Mouse (Mus musculus): ENCODE data around the gene Gpr65. TPM values are rescaled to one million over a fixed set of nuclear protein-coding genes. Genes with fewer than 3 reads are reported as not detected.
A peak's percentile ranks its signal among the peaks of the same experiment; 100 is the strongest.
"Not testable (repeated sequence)": the region's sequence is repeated elsewhere in the genome, so short reads cannot be mapped to it uniquely, and the experiment has no call there.

Gene Gpr65
- 10 to 100 TPM; 55.8 to 64.6 TPM for polyA plus RNA-seq (2017; shearing (Covaris generic))

DNA sequence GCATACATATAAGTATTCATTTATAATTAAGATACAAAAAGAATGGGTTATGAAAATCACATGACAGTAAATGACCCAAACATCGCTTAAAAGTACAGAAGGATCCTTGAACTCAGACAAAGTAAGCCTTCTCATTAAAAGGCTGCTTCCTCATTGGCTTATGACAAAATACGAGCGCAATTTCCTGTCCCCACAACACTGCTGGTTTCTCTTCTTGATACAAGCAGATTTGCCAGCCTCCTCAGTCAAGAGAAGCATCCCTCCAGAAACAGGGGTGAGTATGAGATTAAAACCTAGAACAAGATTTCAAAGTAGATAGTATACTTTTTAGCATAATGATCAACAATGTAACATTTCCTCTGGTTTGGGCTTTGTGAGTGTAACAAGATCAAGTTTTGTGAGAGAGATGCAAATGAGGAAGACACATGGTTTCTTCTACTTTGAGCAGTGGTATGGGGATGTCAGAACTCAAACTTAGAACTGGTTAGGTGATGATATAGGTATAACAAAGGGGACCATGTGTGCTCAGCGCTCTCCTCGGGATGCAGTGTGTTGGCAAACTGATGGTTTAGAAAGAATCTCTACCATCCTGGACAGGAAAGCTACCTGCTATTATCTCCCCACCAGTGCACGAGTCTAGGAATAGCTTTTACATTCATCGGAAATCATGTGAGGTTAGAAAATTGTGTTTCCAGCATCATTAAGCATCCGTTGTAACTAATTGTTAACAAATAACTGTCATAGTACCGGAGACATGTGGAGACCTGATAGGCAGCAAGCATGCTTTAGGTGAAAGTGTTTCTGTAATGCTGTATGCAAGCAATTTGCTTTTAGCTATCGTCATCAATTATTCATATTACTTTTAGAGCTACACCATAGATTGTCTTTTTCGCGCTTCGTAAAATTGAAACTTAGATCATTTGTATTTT, at the start of gene Gpr65:
Gpr65 (plus strand) TSS at position 195 of the 929 bp plus-strand sequence.
- ATAC-seq, result peak; percentile 60

DNA sequence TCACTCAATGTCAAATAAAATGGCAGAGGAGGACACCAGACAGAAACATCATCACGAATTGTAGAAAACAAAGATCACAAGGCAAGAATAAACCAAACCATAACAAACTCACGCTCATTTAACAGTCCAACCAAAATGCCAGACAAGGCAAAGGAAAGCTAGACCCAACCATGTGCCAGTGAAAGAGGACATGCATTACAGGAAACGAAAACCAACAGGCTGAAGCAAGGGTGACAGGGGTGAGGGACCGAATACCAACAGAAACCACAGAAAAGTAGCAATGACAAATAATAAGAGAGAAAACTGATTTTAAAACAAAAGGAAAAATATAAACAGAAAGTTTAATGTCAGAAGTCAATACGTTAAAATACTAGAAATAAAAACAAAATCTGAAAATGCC, 45.1 kb upstream of the Gpr65 start:
- ATAC-seq, result no peak

DNA sequence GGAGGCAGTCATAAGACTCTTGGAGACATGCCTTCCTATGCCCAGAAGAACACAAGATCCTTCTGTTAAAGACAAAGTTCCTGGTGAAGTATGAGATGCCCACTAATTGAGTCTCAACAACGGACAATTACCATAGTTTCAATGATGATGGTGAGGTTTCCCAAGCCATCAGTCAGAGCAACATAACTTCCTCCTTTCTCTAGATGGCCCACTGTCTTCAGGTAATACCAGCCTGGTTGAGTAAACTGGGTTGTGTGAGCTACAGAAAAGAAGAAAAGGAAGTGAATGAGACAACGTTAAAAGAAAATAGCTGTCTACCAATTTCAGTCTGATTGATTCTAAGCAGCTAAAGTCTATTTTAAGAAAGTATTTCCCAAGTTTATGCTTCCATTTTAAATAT, 41.4 kb upstream of the Gpr65 start:
- no peak for ATAC-seq

DNA sequence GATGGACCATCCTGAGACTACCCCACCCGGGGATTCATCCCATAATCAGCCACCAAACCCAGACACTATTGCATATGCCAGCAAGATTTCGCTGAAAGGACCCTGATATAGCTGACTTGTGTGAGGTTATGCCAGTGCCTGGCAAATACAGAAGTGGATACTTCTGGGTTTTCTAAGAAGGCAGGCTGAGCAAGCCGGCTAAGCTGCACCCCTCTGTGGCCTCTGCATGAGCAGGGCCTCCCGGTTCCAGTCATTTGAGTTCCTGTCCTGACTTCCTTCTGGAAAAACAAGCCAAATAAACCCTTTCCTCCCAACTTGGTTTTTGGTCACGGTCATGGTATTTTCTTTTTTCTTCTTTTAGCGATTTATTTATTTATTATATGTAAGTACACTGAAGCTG, 30.0 kb upstream of the Gpr65 start:
- ATAC-seq, result not testable (repeated sequence)

DNA sequence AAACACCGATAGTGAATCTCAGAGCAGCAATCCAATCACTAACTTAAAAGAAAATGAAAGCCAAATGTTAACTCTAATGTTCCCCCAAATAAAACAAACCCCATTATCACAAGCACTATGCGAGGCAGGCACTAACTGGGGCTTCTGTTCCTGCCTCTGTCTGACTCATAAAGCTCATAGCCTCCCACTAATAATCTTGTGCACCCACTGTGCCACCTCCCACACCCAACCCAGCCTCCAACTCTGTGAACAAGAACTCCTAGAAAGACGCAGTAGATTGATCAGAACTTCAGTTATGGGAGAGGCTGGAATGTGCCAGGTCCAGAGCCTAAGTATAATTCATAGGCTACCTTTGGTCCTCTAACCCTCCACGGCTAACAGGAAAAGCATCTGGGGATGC, 24.3 kb upstream of the Gpr65 start:
- no peak for ATAC-seq

DNA sequence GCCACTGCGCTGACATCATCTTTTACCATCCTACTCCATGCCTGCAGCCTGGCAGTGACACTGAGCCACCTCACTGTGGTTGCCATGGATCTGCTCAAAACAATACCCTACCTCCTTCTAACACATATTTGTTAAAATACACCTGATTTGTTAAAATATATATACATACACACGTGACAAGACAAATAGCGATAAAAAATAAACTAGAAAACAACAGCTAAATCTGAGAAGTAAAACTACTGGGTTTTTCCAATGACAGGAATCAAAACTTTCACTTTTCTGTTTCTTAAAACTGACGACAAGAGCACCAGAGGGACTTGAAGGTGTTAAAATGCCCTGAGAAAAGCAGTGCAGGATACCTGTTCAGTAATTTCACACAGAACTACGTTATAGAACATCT, 23.6 kb upstream of the Gpr65 start:
- no peak for ATAC-seq

DNA sequence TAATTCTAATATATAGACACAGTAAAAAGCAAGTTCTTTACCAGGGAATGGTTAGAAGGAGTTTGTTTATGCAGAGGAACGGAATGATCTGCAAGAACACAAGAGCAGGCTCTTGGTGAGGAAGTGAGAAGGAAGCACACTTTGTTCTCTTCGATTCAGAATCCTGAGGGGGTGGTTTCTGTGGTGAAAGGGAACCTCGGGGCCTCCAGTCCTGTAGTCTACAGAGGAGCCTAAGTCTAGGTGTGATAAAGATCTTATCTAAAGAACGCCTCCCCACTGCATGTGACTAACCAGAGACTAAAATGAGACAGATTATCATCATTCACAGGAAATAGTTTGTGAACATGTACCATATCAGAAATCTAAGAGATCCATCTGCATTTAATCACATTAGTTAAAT, 21.6 kb upstream of the Gpr65 start:
- ATAC-seq, result peak; percentile 96

DNA sequence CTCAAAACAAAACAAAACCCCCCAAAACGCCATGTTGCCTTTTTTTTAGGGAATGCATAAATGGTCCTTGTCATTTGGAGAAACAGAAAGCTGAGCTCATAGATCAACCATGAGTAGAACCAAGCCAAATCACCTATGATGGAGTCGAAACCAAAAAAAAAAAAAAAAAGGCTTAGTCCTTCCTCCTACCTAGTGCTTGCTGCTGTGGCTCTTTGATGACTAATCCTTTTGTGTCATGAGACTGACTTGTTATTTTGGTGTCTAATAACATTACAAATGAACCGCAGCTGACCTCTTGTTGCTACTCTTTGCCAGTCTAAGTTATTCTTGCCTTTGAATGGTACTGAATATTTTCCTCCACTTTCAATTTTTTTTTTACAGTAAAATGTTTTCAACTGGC, 18.8 kb upstream of the Gpr65 start:
- ATAC-seq, result peak; percentile 36

DNA sequence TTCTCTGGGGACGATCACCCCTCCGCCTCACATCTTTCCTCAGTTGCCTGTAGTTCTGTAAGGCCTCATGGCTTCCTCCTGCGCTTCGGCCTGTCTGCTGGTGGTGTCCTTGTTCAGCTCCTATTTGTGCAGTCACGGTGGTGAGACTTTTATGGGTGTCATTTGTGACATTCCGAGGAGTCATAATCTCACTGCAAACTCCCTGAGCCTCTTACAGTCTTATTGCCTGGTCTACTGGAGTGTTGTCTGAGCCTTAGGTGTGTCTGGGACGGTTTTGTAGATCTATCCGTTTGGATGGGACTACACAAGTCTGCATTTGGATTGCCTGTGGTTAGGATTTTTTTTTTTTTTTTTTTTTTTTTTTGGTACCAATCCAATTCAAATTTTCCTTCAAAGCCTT, 18.1 kb upstream of the Gpr65 start:
- no peak for ATAC-seq

DNA sequence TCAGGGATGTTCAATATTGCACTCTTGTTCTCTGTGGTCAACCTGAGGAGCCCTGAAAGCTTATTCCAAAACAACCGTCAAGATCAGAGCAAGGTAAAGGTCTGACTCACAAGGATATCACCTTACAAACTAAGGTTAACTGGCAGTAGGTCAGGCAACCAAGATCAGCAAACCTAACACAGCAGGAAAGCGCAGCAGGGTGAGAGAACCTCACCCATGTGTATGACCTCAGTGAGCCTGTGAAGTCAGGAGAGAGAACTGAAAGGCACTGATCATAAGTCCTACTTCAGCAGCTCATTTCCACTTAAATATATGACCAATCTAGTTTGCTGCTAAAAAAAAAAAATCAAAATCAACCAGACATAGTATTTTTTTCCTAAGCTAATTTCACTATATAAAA, 16.0 kb upstream of the Gpr65 start:
- ATAC-seq, result no peak

DNA sequence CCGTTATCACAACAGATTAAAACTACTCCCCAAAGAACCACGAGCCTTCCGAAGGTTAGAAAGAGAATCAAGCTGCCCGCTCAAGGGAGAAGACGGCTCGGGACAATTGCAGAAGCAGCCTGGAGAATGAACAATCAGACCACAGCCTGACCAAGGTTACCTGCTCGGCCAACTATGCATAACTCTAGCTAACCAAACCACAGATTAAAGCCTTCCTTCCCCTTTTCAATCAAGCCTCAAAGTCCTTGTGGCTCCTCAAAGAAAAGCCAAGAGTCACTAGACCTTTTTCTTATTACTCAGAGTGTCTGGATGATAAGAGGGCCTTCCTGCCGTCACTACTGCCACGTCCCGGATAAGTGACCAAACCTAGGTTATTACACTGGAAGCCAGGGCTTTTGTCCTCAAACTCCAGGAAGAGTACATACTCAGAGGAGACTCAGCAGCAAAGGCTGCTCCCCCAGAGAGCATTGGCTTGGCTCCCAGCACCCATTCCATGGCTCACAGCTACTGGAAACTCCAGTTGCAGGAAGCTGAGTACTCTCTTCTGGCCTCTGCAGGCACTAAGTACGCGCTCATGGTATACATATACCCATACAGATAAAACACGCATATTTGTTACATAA, 13.0 kb upstream of the Gpr65 start:
- no peak for ATAC-seq

DNA sequence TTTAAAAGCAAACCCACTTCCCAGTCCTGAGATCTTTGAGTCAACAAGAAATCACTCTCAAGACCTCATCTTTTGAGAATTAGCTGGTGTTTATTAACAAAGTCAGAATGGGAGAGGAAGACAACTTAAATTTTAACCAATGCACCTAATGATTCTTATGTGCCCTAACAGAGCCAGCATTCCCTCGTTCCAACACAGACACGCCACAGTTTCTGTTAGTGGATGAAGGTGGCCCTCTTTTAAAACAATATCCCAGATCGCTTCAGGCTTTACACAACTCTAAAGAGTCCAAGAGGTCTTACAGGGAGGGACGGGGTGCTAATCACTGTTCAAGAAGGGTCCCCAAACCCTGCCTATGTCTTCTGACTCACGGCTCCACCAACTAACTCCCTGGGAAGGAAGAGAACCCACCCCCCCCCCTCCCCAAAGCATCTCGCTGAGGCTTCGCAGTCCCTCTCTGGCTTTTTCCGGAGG, 10.0 kb upstream of the Gpr65 start:
- ATAC-seq, result no peak

DNA sequence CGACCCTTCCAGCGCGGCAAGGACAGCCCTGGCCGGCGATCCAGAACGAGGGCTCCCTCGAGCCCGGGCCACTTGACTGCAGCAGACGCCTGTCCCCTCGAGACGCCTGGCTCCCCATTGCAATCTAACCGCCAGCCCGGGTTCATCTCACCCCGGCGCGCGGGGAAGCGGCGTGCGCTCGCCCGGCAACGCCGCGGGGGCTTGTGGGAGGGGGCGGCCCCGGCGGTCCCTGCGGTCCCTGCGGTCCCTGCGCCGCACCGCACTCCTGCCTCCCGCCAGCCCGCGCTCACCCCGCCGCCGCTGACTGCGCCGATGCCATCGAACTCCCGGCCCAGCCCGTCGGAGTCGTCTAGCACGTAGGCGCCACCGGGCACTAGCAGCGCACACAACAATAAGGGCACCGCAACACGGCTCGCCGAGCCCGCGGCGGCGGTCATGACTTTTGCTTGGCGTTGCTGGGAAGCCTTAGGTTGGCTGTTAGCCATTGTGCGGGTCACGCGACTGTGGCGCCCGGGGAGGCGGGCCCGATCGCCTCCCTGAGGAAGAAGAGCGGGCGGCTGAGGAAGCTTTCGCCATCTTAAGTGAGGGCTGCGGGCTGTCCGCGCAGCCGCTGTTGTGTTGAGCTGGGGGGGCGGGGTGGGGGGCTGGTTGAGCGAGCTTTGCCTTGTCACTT, 9.5 kb upstream of the Gpr65 start, which contains the start of gene Galc:
Galc (minus strand) TSS at position 615 of the 673 bp plus-strand sequence.
- ATAC-seq, result peak; percentile 80

DNA sequence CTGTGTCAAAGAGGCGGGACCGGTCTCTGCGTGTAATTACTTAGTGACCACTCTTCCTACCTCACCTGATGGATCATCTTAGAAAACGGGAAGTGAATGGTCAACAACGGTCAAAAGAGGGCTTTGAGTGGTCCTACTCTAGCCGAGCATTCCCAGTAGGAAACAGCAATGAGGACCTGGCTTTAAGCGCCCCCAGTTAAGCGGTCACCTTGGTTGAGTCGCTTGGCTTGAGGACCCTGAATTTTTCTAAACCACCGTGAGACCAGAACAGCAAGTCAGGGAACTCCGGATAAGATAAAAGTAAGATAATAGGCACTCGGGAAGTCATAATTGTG, 8.9 kb upstream of the Gpr65 start:
- no peak for ATAC-seq

DNA sequence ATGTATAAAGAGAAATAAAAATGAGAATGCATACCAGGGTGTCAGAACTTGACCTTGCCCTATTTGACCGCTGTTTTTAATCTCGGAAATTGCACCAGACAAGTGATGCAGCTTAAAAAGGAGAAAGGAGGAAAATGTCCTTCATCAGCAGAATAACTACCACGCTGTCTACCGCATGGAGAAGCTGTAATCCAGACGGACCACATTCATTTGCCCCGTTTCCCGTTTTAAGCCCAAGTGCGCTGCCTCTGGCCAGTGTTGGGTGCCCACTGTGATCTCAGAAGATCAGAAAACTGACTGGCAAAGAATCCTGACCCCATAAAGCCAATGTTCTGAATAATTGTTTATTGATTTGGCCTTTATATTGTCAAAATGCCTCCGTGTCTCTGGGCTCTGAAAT, 2.7 kb upstream of the Gpr65 start:
- no peak for ATAC-seq

DNA sequence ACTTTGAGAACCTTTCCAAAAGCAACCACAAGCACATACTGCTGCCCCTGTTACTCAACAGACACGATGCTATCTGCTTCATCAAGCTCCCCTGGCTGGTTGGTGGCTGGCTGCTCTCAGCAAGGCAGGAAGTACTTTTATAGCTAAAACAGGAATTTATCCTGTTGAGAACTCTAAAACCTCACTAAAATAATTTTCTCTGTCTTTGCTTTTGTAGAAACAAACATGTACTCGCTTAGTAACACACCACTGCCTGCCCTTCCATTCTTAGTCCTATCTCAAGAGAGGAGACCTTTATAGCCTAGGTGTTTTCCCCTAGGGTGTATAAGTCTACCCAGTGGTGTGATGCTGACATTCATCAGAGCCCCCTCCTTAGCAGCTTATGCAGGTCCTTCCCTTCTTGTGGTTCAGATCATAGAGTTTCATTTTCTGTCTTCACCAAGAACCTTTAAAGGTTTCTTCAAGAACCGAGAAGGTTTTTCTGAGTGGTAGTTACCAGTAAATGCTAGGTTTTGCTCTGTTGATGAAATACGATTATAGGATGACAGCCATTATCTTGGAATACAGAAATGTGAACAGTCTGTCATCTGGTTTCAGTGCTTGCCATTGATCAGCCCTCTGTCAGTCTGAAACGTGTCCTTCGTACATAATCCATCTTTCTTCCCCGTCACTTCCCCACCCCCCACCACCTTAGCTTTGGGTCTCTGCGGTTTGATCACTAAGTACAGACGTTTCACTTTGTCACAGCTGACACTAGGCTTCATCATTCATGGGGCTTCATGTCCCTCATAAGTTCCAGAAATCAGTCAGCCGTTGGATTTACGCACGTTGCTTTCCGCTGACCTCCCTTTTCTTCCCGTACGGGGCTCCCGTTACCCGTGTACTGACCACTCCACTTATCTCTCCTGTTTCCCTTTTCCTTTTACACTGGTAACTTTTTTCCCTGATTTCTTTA, 1.6 kb downstream of the Gpr65 start:
- peak; percentile 72 for ATAC-seq

DNA sequence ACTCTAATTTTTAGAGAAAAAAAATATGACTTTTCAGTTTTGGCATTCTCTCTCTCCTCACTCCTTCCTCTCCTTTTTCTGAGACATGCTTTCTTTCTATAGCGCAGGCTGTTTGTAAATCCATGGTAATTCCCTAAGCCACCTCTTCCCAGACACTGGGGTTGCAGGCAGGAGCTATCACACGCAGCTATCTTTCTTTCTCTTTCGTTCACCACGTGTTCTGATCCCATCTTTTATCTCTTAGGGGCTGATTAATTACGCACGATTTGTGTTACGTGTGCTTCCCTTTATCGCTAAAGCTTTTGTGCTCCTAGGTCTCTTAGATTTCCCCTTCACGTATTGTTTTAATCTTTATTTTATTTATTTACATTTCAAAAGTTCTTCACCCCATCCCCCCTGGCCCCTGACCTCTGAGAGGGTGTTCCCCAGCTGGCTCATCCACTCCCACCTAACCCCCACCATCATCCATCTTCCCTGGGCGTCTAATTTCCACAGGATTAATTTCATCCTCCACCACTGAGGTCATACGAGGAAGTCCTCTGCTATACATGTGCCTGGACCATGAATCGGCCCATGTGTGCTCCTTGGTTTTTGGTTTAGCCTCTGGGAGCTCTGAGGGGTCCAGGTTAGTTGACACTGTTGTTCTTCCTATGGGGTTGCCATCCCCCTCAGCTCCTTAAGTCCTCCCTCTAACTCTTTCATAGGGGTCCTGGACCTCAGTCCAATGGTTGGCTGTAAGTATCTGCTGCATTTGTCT, 2.6 kb downstream of the Gpr65 start:
- ATAC-seq, result no peak

DNA sequence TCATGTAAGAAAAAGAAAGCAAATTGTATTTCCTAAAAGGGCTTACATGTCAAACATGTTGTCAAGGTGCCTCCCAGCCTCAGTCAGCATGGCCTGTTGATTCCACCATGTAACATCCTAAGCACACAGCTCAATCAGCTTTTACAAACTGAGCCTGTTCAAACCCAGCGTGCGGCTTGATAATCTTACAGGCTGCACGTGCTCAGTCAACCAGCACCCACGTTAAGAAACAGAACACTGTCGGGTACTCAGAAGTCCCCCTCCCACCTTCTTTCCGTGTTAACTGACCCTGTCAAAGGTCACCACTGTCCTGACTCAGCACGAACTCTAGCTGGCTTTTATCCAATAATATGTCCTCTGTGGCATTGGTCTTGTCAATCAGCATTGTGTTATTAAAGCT, 4.0 kb downstream of the Gpr65 start:
- ATAC-seq, result no peak

DNA sequence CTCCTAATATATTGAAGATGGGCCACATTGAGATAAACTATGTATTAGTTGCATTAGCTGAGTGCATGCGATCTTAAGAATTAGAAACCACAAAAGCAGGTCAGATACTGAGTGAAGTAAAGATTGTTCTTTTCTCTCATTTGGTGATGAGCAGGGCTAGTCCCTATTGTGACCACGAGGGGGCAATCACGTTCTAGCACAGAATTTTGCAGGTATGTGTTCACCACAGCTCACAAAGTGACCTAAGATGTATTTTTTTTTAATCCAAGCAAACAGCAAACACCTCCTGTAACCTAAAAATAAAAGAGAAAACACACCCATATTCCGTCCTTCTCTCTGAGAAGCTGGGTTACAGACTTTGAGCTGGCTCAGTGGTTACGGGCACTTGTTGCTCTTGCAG, 12.1 kb downstream of the Gpr65 start:
- ATAC-seq, result peak; percentile 77

DNA sequence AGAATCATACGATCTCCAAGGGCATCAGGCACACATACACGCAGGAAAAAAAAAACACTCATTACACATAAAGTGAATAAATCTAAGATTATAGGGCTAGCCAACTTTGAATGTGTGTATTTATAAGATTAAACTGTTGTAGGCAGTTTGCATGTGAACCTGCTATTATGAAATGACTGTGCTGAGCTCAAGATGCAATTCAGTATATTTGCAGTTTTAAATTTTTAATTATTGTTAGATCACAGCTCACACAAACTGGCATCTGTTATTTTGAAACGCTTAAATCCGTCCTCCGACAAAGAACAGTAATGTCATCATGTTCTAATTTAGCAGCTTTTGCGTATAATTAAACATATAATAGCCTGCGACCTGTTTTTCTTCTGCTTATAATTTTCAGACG, 12.6 kb downstream of the Gpr65 start:
- no peak for ATAC-seq

DNA sequence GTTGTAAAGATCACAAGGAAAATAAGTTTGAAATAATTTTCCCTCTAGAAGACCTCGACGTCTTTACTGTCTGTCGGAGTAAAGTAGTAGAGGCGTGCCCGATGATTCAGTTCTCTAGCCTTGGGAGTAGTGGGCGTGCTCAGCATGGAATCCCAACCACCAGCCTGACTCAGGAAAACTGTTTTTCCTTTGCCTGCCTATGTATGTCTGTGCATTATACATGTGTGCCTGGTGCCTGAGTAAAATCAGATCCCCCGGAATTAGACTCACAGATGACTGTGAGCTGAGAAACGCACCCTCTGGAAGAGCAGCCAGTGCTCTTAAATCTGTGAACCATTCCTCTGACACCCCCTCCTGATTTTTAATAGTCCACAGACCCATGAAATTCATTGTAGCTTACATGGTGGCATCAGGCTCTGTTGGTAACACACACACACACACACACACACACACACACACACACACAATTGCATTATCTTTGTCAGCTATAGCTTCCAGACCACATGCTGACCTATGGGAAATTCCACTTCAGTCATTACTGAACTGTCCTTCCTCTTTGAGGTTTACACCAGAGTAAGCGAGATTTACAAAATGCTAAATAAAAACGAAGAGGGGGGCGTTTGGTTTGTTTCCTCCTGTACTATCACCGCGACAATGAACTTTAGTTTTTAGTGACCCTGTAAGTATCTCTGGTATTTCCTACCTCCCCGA, 14.5 kb downstream of the Gpr65 start:
- ATAC-seq, result peak; percentile 46

Data from CD4-positive, CD25-positive, alpha-beta regulatory T cell, adult 4 months (primary cell).